Mouse (Mus musculus): ENCODE measurements around the gene Dlg1.

DNA sequence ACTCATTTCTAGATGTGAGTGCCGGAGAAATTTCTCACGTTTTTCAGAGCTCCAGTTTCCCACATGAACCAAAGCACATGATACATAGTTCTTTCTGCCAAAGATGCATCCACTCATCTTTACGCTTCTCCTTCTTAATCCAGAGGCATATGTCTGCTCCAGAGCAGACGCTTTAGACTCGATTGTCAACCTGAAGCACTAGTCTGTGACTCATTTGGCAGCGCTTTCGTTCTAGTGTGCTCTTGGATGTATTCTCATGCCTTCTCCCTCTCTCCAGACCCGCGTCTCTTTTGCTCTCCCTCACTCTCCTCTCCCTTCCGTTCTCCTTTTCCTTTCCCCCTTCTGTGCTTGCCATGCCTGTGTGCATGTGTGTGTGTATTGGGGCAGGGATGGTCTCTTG is 112.7 kb downstream of the Dlg1 start:
- no peak for TF ChIP-seq CTCF (IDR thresholded peaks at IDR 0.05)
- TF ChIP-seq EP300 (IDR thresholded peaks at IDR 0.05) = no peak
